Mouse (Mus musculus): Measurements from ENCODE around the gene Clec2g.

- TF ChIP-seq CTCF (IDR thresholded peaks at IDR 0.05; ENCODE audit: control insufficient read depth, insufficient read depth, insufficient replicate concordance, low read depth, low read length), result no peak
- no peak for TF ChIP-seq POLR2A (IDR thresholded peaks at IDR 0.05; ENCODE audit: control insufficient read depth, low read depth, low read length)
These were observed 38.7 kb downstream of the Clec2g start for GRCm38 (mm10) chr6:128972687-128973438.

All from testis, adult 2 months (tissue).